Mouse (Mus musculus) bone marrow, adult 2 months (tissue): ENCODE results near the gene Ntsr1.

ENCODE experiments used
- CTCF ChIP-seq: fragments of 200-500 bp; IDR thresholded peaks from 2 replicates; pipeline ENCODE4 v1.5.1; 2011; ENCODE audit warnings: low read length, control low read depth; ENCODE audit not compliant: control insufficient read depth, insufficient read depth
- POLR2A ChIP-seq: fragments of 200-500 bp; IDR thresholded peaks from 2 replicates; pipeline ENCODE4 v1.6.1; 2011; ENCODE audit warnings: low read depth, mild to moderate bottlenecking, control low read depth, low read length, borderline replicate concordance; ENCODE audit not compliant: control insufficient read depth

DNA sequence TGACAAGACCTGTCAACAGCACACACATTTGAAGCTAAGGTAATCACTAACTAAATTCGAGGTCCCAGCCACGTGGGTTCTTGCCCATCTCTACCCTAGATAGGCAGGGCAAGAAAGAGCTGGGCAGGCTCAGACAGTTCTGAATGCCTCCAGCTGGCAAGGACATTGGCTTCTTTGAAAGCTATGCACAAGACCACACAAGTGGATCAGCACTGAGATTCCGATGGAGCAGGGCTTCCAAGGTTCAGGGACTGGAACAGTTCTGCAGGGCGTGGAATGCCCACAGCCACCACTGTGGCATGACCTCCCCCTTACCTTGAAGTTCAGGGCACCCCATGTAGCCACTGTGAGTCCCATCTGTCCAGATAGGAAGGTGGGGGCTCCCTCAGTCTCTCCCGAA lies 49.2 kb upstream of the Ntsr1 start:
- TF ChIP-seq CTCF (no peak), POLR2A (no peak)
